In genomic region chr3:40102698-40103097, GRCm38 (mm10) we compare ENCODE assay signal across 13 mouse cellular contexts.
DNase-seq lines count a peak whose midpoint lies in the region; ATAC-seq and TF ChIP-seq lines count a peak whose summit lies in the region.
"Had no signal": no experiment of that assay in that cellular context is flagged by ENCODE, and none has a peak within 500 bp of the region (broad histone marks: within the 10 kb centered on the region; RNA-seq: fewer than 3 reads in every experiment).

No protein-coding gene starts in this region.

- no peak overlapping the region for H3K4me2 ChIP-seq in kidney, embryonic 16.5 days (replicated peaks; ENCODE audit: low read depth, low read length)
- H3K4me2 ChIP-seq in forebrain, embryonic 13.5 days, result no peak overlapping the region
- H3K4me2 ChIP-seq: heart, embryonic 12.5 days had no signal

- H3K9me3 ChIP-seq in kidney, embryonic 16.5 days (ENCODE audit: low read length), result no peaks in the 10 kb centered on the region; the same call in 1 of the 2 replicates
- 0 out of 2 replicates have a peak, but pooled peaks cover 4% of the 10 kb centered on the region for H3K9me3 ChIP-seq in forebrain, embryonic 13.5 days (replicated peaks)
- peaks cover 3% of the 10 kb centered on the region; the same call in 1 of the 2 replicates for H3K9me3 ChIP-seq in midbrain, embryonic 10.5 days (replicated peaks)
- H3K9me3 ChIP-seq: heart, embryonic 12.5 days had no signal

- WGBS in kidney, embryonic 16.5 days, result 71% methylated on average over 4 of the region's 4 CpGs
- 7% methylated on average over 4 of the region's 4 CpGs for WGBS in forebrain, embryonic 13.5 days
- WGBS in midbrain, embryonic 10.5 days, result 20% methylated on average over 4 of the region's 4 CpGs

- no peak for TF ChIP-seq CTCF in brain, embryonic 14.5 days (IDR thresholded peaks at IDR 0.05; ENCODE audit: borderline replicate concordance, extremely low read depth, insufficient read depth, insufficient read length)

- ATAC-seq in kidney, embryonic 16.5 days (ENCODE audit: low FRiP score, low TSS enrichment), result no peak
- peak; percentile 97 for ATAC-seq in forebrain, embryonic 13.5 days
- ATAC-seq in inflammation-experienced regulatory T-cells, adult 6 months, result no peak
- ATAC-seq: liver, postnatal 0 days had no signal

- DNase-seq in kidney, adult 11 months, result peak; percentile 4
- DNase-seq in brain, embryonic 14.5 days (ENCODE audit: low read depth), result peak; percentile 91
- DNase-seq in midbrain, embryonic 10.5 days (ENCODE audit: low spot score), result peak; percentile 38
- DNase-seq in spleen, postnatal 10 days (ENCODE audit: low spot score in 2 of 2), result no peak
- no peak for DNase-seq in urinary bladder, adult 18-20 months (ENCODE audit: low spot score in 2 of 2)
- DNase-seq: cerebellum, postnatal 25 days; gastrocnemius, postnatal 14 days; liver, postnatal 0 days; thymus, postnatal 14 days had no signal

- TF ChIP-seq POLR2A in brain, embryonic 14.5 days (IDR thresholded peaks at IDR 0.05; ENCODE audit: borderline replicate concordance, extremely low read depth, insufficient read depth, insufficient read length, poor library complexity, severe bottlenecking), result no peak

- no peaks in the 10 kb centered on the region for H3K27me3 ChIP-seq in kidney, embryonic 16.5 days (ENCODE audit: insufficient read depth, low read length)
- H3K27me3 ChIP-seq in forebrain, embryonic 13.5 days, result no peaks in the 10 kb centered on the region
- no peaks in the 10 kb centered on the region for H3K27me3 ChIP-seq in midbrain, embryonic 10.5 days (ENCODE audit: low read depth, poor library complexity, severe bottlenecking)
- H3K27me3 ChIP-seq: heart, embryonic 12.5 days had no signal

- H3K9ac ChIP-seq in kidney, embryonic 16.5 days (replicated peaks; ENCODE audit: low read length), result no peak overlapping the region
- no peak overlapping the region for H3K9ac ChIP-seq in forebrain, embryonic 13.5 days
- H3K9ac ChIP-seq: heart, embryonic 12.5 days; liver, postnatal 0 days had no signal

- H3K27ac ChIP-seq in kidney, embryonic 16.5 days (ENCODE audit: low read length), result no peak overlapping the region
- peak overlapping the region; percentile 26; the same call in 1 of the 2 replicates for H3K27ac ChIP-seq in forebrain, embryonic 13.5 days
- peak overlapping the region; percentile 64; the same call in 1 of the 2 replicates for H3K27ac ChIP-seq in midbrain, embryonic 10.5 days (replicated peaks)

- H3K4me3 ChIP-seq in kidney, embryonic 16.5 days (ENCODE audit: low read length), result no peak overlapping the region
- no peak overlapping the region for H3K4me3 ChIP-seq in forebrain, embryonic 13.5 days
- H3K4me3 ChIP-seq in midbrain, embryonic 10.5 days, result no peak overlapping the region
- H3K4me3 ChIP-seq: heart, embryonic 12.5 days had no signal

- no peaks in the 10 kb centered on the region for H3K36me3 ChIP-seq in kidney, embryonic 16.5 days (ENCODE audit: insufficient read depth, low read length)
- no peaks in the 10 kb centered on the region for H3K36me3 ChIP-seq in forebrain, embryonic 13.5 days (ENCODE audit: poor library complexity, severe bottlenecking)
- no peaks in the 10 kb centered on the region for H3K36me3 ChIP-seq in midbrain, embryonic 10.5 days
- H3K36me3 ChIP-seq: heart, embryonic 12.5 days had no signal

- no peaks in the 10 kb centered on the region for H3K4me1 ChIP-seq in kidney, embryonic 16.5 days (ENCODE audit: insufficient read depth, low read length)
- peaks cover 12% of the 10 kb centered on the region; the same call in 1 of the 2 replicates for H3K4me1 ChIP-seq in forebrain, embryonic 13.5 days
- peaks cover 16% of the 10 kb centered on the region for H3K4me1 ChIP-seq in midbrain, embryonic 10.5 days
- H3K4me1 ChIP-seq: heart, embryonic 12.5 days had no signal

Comparison
In these comparisons a context has a peak if more than half of its experiments do, and no peak if none do; other contexts are left out.
1. DNase-seq: peak in kidney, adult 11 months (single experiment), brain, embryonic 14.5 days (single experiment) and midbrain, embryonic 10.5 days (single experiment); none in spleen, postnatal 10 days (0 of 2) and urinary bladder, adult 18-20 months (0 of 2).